Mouse (Mus musculus) kidney, postnatal 36 days (tissue): ENCODE results near the gene Mixl1.

Source experiments
- DNase-seq, 2 experiments: peaks; one replicate each; pipeline ENCODE4 v3.0.0; 2021 to 2022; ENCODE audit warnings: mixed read lengths in 2 of 2

Gene Mixl1

GRCm38 (mm10) chr1:180696626-180697352 lies at the start of gene Mixl1:
Gene Mixl1 (minus strand): TSS chr1:180697034.
- peak in 1 of 2 experiments; percentile 25 for DNase-seq

GRCm38 (mm10) chr1:180729231-180729630 lies 32.4 kb upstream of the Mixl1 start:
- no peak for DNase-seq

- peak; percentile 37 to 65 for DNase-seq
Measured at GRCm38 (mm10) chr1:180726183-180726582, 29.3 kb upstream of the Mixl1 start.

GRCm38 (mm10) chr1:180725704-180726179 lies 28.9 kb upstream of the Mixl1 start, which contains the start of gene Acbd3:
Gene Acbd3 (plus strand): TSS chr1:180726043.
- DNase-seq, result peak; percentile 93 to 96

DNA sequence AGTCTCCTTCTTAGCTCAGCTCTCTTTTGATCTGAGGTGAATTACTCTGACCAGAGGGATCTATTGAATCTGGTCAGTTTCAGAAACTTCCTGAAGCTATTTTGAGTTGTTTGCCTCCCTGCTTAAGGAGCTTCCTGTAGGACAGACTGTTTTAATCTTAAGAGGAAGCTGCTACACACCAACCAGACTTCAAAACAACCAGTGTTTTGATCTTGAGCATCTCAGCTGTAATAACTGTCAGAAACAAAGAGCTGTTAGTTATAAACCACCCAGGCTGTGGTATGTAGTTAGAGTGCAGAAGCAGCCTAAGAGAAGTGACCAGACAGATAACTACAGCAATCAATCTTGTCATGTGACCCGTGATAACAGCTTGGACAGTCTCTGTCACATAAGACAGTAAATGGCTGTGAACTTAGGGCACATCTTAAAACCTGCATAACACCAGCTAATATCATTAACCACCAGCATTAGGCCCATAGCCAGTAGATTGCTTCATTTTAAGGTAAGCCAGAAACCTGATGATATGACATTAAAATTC lies 26.9 kb upstream of the Mixl1 start:
- no peak for DNase-seq

DNA sequence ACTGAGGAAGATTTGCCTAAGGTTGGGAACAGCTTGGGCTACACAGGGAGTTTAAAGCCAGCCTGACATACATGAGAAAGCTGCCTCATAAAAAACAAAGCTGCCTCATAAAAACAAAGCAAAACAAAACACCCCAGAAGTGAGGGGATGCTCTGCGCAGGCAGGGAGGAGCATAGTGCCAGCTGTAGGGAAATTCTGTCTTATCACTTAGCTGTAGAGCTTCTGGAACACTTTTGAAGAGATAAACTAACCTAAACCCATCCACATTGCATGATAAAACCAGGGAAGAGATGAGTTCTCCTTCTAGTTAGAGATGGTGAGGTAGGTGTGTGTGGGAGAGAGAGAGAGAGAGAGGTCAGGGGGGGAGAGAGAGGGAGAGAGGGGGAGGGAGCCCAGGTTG lies 25.8 kb upstream of the Mixl1 start:
- no peak for DNase-seq

- peak; percentile 77 to 93 for DNase-seq
Measured at GRCm38 (mm10) chr1:180719951-180720689, 23.3 kb upstream of the Mixl1 start.

- no peak for DNase-seq
Measured at GRCm38 (mm10) chr1:180719483-180719882, 22.6 kb upstream of the Mixl1 start.

DNA sequence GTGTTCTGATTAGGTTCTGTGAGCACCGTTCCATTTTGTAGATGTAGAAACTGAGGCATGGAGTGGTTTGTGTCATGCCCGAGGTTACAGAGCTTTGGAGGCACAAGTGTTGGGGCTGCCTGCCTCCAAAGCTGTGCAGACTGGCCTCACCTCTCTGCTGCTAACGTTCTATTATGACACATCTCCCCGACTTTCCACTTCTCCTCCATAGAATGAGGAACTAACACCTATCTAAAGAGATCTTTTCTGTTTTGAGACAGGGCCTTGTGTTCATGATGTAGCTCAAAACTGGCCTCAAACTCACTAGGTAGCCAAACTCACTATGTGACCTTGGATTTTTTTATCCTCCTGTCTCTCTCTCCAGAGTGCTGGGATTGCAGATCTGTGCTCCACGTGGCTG lies 21.9 kb upstream of the Mixl1 start:
- DNase-seq, result no peak

DNA sequence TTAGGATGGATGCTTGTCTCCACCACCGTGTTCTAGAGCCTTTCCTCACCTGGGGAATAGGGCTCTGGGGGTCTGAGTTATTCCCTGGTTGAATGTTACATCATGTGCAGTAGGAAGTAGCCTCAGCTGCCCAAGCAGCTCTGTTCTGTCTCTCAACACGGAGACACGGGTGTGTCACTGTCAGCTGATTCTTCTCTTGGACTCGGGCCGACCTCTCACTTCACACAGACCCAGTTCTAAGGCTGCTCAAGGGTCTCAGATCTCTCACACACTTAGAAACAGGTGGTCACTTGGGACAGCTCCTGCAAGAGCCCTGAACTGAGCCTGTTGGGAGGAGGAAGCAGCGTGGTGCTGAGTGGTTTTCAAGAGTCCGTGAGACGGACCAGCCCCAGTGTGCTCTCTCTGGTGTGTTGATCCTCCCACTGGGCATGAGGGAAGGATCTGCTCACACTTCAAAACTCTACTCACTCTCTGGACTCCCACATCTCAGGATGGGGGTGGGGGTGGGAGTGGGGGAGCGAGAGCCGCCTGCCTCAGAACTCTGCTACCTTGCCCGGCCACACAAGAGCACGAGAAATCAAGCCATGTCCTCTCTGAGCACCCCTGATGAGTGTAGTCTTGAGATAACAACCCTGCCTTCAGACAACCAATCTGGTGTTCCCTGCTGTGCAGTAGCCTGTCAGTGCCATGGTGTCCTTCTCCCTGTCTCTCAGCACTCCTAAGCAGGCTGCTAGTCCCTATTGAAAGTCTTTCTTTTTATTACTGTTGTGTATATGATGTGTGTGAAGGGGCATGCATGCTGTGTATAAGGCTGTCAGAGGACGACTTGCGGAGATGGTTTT lies 12.3 kb upstream of the Mixl1 start:
- DNase-seq, result no peak

- peak in 1 of 2 experiments; percentile 24 for DNase-seq
Measured at GRCm38 (mm10) chr1:180707813-180708212, 11.0 kb upstream of the Mixl1 start.

GRCm38 (mm10) chr1:180707368-180707767 lies 10.5 kb upstream of the Mixl1 start:
- DNase-seq, result peak in 1 of 2 experiments; percentile 23

DNA sequence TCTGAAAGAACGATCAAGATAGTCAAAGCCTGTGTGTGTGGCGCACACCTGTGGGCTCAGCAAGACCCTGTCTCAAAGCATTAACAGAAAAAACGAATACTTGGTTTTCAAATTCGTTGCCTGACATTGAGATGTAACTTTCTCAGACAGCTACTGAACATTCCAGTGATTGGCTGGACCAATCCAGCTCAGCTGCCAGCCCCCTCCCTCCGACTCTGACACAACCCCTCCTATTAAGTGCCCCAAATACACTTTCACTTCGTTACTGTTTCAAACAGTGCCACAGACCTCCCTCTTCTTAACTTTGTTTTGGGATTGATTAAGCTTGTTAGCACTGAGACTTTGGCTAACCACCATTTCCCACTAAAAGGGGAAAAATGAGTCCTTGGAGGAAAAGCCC lies 6.6 kb upstream of the Mixl1 start:
- no peak for DNase-seq

DNA sequence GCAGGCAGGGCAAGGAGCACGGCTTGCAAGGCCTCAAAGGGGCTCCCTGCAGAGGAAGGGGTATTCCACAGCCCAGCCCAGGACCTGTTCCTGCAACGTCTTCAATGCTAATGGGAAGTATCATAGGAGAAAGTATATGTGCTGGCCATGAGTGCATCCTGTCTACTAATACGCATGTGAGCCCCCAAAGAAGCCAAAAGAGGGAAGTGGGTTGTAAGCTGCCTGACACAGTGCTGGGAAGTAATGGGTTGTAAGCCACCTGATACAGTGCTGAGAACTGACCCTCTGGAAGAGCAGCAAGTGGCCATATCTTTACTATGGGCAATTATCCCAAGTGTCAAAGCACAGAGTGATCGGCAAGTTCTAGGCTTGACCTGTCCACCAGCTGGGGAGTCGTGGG lies 1.2 kb upstream of the Mixl1 start:
- DNase-seq, result no peak

DNA sequence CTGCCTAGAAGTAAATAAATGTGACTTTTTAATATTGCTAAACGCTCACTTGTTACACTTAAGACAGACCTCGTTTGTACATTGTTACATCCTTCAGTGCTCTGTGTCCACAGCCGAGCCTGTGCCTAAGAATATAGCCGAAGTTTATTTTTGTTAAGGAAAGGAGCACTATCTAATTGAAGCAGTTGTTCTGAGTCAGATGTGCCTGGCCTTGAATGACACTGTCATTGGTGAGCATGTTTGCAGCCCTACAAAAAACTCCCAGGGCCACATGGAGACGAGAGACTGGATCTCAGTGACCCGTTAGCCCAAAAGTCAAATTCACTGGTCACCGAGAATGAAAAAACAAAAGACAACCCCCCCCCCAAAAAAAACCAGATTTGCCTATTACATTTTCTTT lies 5.5 kb downstream of the Mixl1 start:
- no peak for DNase-seq
